Comparison of ENCODE assay signal across 9 mouse cellular contexts in genomic region chr14:60693122-60693536, GRCm38 (mm10). TPM values are rescaled to one million over a fixed set of nuclear protein-coding genes. Genes with fewer than 3 reads are reported as not detected.
DNase-seq lines count a peak whose midpoint lies in the region; ATAC-seq lines count a peak whose summit lies in the region.
"Had no signal": no experiment of that assay in that cellular context is flagged by ENCODE, and none has a peak within 500 bp of the region (broad histone marks: within the 10 kb centered on the region; RNA-seq: fewer than 3 reads in every experiment).

No protein-coding gene starts in this region.

- H3K4me3 ChIP-seq in kidney, embryonic 16.5 days (ENCODE audit: low read length), result no peak overlapping the region
- no peak overlapping the region for H3K4me3 ChIP-seq in forebrain, embryonic 12.5 days (replicated peaks)
- H3K4me3 ChIP-seq: lung, embryonic 15.5 days; neural tube, embryonic 12.5 days had no signal

- peak overlapping the region; percentile 3; the same call in 1 of the 2 replicates for H3K27ac ChIP-seq in kidney, embryonic 16.5 days (ENCODE audit: low read length)
- peak overlapping the region; percentile 63 for H3K27ac ChIP-seq in forebrain, embryonic 12.5 days
- H3K27ac ChIP-seq: lung, embryonic 15.5 days; neural tube, embryonic 12.5 days had no signal

- no peaks in the 10 kb centered on the region for H3K9me3 ChIP-seq in kidney, embryonic 16.5 days (ENCODE audit: low read length)
- no peaks in the 10 kb centered on the region for H3K9me3 ChIP-seq in forebrain, embryonic 12.5 days
- H3K9me3 ChIP-seq: lung, embryonic 15.5 days; neural tube, embryonic 12.5 days had no signal

- intact Hi-C loops in left cerebral cortex, postnatal 36 days (cut with DNase I), result loop anchor here (10.0 kb wide), 1 partner anchor 438 kb away; the partner anchor contains the start of genes Gm49336 and Nupl1

- 12% methylated on average over 11 of the region's 11 CpGs for WGBS in kidney, embryonic 16.5 days
- WGBS in forebrain, embryonic 12.5 days, result 44% methylated on average over 11 of the region's 11 CpGs

- H3K4me2 ChIP-seq in kidney, embryonic 16.5 days (replicated peaks; ENCODE audit: low read depth, low read length), result peak overlapping the region; percentile 11
- no peak overlapping the region for H3K4me2 ChIP-seq in forebrain, embryonic 12.5 days
- H3K4me2 ChIP-seq: lung, embryonic 15.5 days; neural tube, embryonic 12.5 days had no signal

- H3K4me1 ChIP-seq in kidney, embryonic 16.5 days (ENCODE audit: insufficient read depth, low read length), result peaks cover 28% of the 10 kb centered on the region
- peaks cover 57% of the 10 kb centered on the region for H3K4me1 ChIP-seq in forebrain, embryonic 12.5 days
- H3K4me1 ChIP-seq: lung, embryonic 15.5 days had no signal

- H3K36me3 ChIP-seq in kidney, embryonic 16.5 days (ENCODE audit: insufficient read depth, low read length), result peaks cover 14% of the 10 kb centered on the region; the same call in 1 of the 2 replicates
- peaks cover 34% of the 10 kb centered on the region for H3K36me3 ChIP-seq in forebrain, embryonic 12.5 days (replicated peaks)
- H3K36me3 ChIP-seq: lung, embryonic 15.5 days had no signal

- no peak for ATAC-seq in kidney, embryonic 16.5 days (ENCODE audit: low FRiP score, low TSS enrichment)
- peak; percentile 31; the same call in 1 of the 2 replicates for ATAC-seq in forebrain, embryonic 12.5 days (ENCODE audit: low FRiP score)

- DNase-seq in kidney, adult 18-20 months, result no peak
- peak; percentile 9 for DNase-seq in ZHBTc4 (ENCODE audit: low read depth, low spot score)
- peak; percentile 43 to 57 for DNase-seq in left cerebral cortex, postnatal 36 days (ENCODE audit: low spot score in 2 of 2)
- no peak for DNase-seq in ovary, postnatal 36 days (ENCODE audit: low spot score)
- no peak for DNase-seq in kidney, postnatal 14 days

- no peaks in the 10 kb centered on the region for H3K27me3 ChIP-seq in kidney, embryonic 16.5 days (ENCODE audit: insufficient read depth, low read length)
- no peaks in the 10 kb centered on the region for H3K27me3 ChIP-seq in forebrain, embryonic 12.5 days
- H3K27me3 ChIP-seq: lung, embryonic 15.5 days had no signal

- H3K9ac ChIP-seq in kidney, embryonic 16.5 days (replicated peaks; ENCODE audit: low read length), result no peak overlapping the region; the same call in 1 of the 2 replicates
- no peak overlapping the region for H3K9ac ChIP-seq in forebrain, embryonic 12.5 days
- H3K9ac ChIP-seq: lung, embryonic 15.5 days; neural tube, embryonic 12.5 days had no signal

RNA-seq across cellular contexts. Expression of gene Spata13, which starts 59.3 kb away (rescaled TPM):
- polyA plus RNA-seq in kidney, embryonic 16.5 days (2015; fragmentation: Nextera tagmentation; extraction: Ambion mirVana), result 67.5 and 68.1 TPM in 2 replicates
- polyA plus RNA-seq in forebrain, embryonic 12.5 days (2016; fragmentation: Nextera tagmentation; extraction: Ambion mirVana), result 121 and 128 TPM in 2 replicates
- total RNA-seq in left cerebral cortex, postnatal 36 days (2021), result 10 to 100 TPM; 10.4 to 20.6 TPM

Comparison
In these comparisons a context has a peak if more than half of its experiments do, and no peak if none do; other contexts are left out.
1. DNase-seq: peak in ZHBTc4 (single experiment) and left cerebral cortex, postnatal 36 days (2 of 2); none in kidney, adult 18-20 months (single experiment), ovary, postnatal 36 days (single experiment) and kidney, postnatal 14 days (single experiment).